Mouse (Mus musculus) forebrain, embryonic 16.5 days (tissue): ENCODE data around the gene Gapvd1. TPM values are rescaled to one million over a fixed set of nuclear protein-coding genes. Genes with fewer than 3 reads are reported as not detected.
"Not testable (repeated sequence)": the region's sequence is repeated elsewhere in the genome, so short reads cannot be mapped to it uniquely, and the experiment has no call there.

Source experiments
- ATAC-seq: fragments of 200-750 bp; cut with Nextera tagmentation; 2 replicates; pipeline ENCODE4 v1.8.0; 2017; ENCODE audit warnings: mild to moderate bottlenecking, moderate library complexity
- H3K27ac ChIP-seq: fragments of 300-500 bp; sonication (generic); 2 replicates; pipeline ENCODE4 v1.5.1; 2014; ENCODE audit warnings: low read length, control low read depth
- H3K27me3 ChIP-seq: fragments of 300-500 bp; sonication (generic); replicated peaks from 2 replicates; pipeline ENCODE4 v1.6.1; 2014; ENCODE audit warnings: low read length; ENCODE audit not compliant: control insufficient read depth, insufficient read depth
- H3K36me3 ChIP-seq: fragments of 300-500 bp; sonication (generic); 2 replicates; pipeline ENCODE4 v1.6.1; 2014; ENCODE audit not compliant: control insufficient read depth, insufficient read depth
- H3K4me1 ChIP-seq: fragments of 300-500 bp; sonication (generic); replicated peaks from 2 replicates; pipeline ENCODE4 v1.6.1; 2014; ENCODE audit warnings: low read length; ENCODE audit not compliant: control insufficient read depth, insufficient read depth
- H3K4me2 ChIP-seq: fragments of 300-500 bp; sonication (generic); 2 replicates; pipeline ENCODE4 v1.6.1; 2014; ENCODE audit warnings: mild to moderate bottlenecking, low read length, control low read depth
- H3K4me3 ChIP-seq: fragments of 300-500 bp; sonication (generic); replicated peaks from 2 replicates; pipeline ENCODE4 v1.5.1; 2014; ENCODE audit warnings: mild to moderate bottlenecking, low read length, control low read depth
- H3K9ac ChIP-seq: fragments of 300-500 bp; sonication (generic); replicated peaks from 2 replicates; pipeline ENCODE4 v1.6.1; 2014; ENCODE audit warnings: low read depth, low read length, control low read depth
- H3K9me3 ChIP-seq: fragments of 300-500 bp; sonication (generic); 2 replicates; pipeline ENCODE4 v1.6.1; 2016; ENCODE audit warnings: low read length; ENCODE audit not compliant: control insufficient read depth
- WGBS: fragments of 180-500 bp; shearing (Covaris S2); extraction: QIAGEN DNeasy Blood & Tissue Kit; methylation state at CpG from one replicate; pipeline ENCODE4 v1.1.7; 2014; 5-methylcytosine and 5-hydroxymethylcytosine counted together
- polyA plus RNA-seq: library from polyadenylated mRNA; unstranded; fragments of >200 nt; fragmentation: Nextera tagmentation; extraction: Ambion mirVana; gene quantifications from 2 replicates; pipeline ENCODE4 v1.2.1, GENCODE M21; 2015

The Gapvd1 gene
- polyA plus RNA-seq, 1 experiment from 2014 or later: 126 TPM

GRCm38 (mm10) chr2:34795426-34795825, 40.4 kb upstream of the Gapvd1 start:
- Histone ChIP-seq H3K9ac (no peak overlapping the region), H3K9me3 (no peaks in the 10 kb centered on the region), H3K4me1 (peaks cover 8% of the 10 kb centered on the region), H3K36me3 (no peaks in the 10 kb centered on the region), H3K27me3 (no peaks in the 10 kb centered on the region), H3K27ac (no peak overlapping the region), H3K4me2 (no peak overlapping the region), H3K4me3 (no peak overlapping the region)
- WGBS: 94% methylated on average over 7 of the region's 7 CpGs
- ATAC-seq: no peak

GRCm38 (mm10) chr2:34794511-34794910, 39.5 kb upstream of the Gapvd1 start:
- H3K27me3 ChIP-seq: no peaks in the 10 kb centered on the region
- H3K4me2 ChIP-seq: no peak overlapping the region
- WGBS: 98% methylated on average over 2 of the region's 2 CpGs
- no peak for ATAC-seq
- H3K4me3 ChIP-seq: no peak overlapping the region
- H3K27ac ChIP-seq: no peak overlapping the region
- peaks cover 5% of the 10 kb centered on the region for H3K4me1 ChIP-seq
- H3K36me3 ChIP-seq: no peaks in the 10 kb centered on the region
- no peak overlapping the region for H3K9ac ChIP-seq
- H3K9me3 ChIP-seq: no peaks in the 10 kb centered on the region

GRCm38 (mm10) chr2:34792543-34792942, 37.5 kb upstream of the Gapvd1 start:
- not testable (repeated sequence) for H3K9ac ChIP-seq, H3K4me2 ChIP-seq, H3K27ac ChIP-seq, ATAC-seq, H3K4me3 ChIP-seq, H3K9me3 ChIP-seq, H3K36me3 ChIP-seq, H3K27me3 ChIP-seq, H3K4me1 ChIP-seq
- 81% methylated on average over 2 of the region's 2 CpGs for WGBS

- no peak overlapping the region for H3K4me3 ChIP-seq
- H3K27me3 ChIP-seq: no peaks in the 10 kb centered on the region
- no peaks in the 10 kb centered on the region for H3K4me1 ChIP-seq
- 92% methylated on average over 8 of the region's 8 CpGs for WGBS
- ATAC-seq: no peak
- no peak overlapping the region for H3K4me2 ChIP-seq
- no peak overlapping the region for H3K9ac ChIP-seq
- H3K27ac ChIP-seq: no peak overlapping the region
- peaks cover under 1% of the 10 kb centered on the region; the same call in 1 of the 2 replicates for H3K36me3 ChIP-seq
- no peaks in the 10 kb centered on the region for H3K9me3 ChIP-seq
Observed at GRCm38 (mm10) chr2:34790282-34790681, 35.2 kb upstream of the Gapvd1 start.

GRCm38 (mm10) chr2:34784085-34784484, 29.1 kb upstream of the Gapvd1 start:
- no peak overlapping the region for H3K9ac ChIP-seq
- ATAC-seq: no peak
- H3K27me3 ChIP-seq: no peaks in the 10 kb centered on the region
- no peaks in the 10 kb centered on the region for H3K4me1 ChIP-seq
- peaks cover 17% of the 10 kb centered on the region for H3K36me3 ChIP-seq
- H3K9me3 ChIP-seq: no peaks in the 10 kb centered on the region
- H3K27ac ChIP-seq: no peak overlapping the region
- WGBS: 70% methylated on average over 2 of the region's 2 CpGs
- no peak overlapping the region for H3K4me2 ChIP-seq
- no peak overlapping the region for H3K4me3 ChIP-seq

- Histone ChIP-seq H3K36me3 (peaks cover 17% of the 10 kb centered on the region), H3K9ac (no peak overlapping the region), H3K4me3 (no peak overlapping the region), H3K27ac (no peak overlapping the region), H3K9me3 (no peaks in the 10 kb centered on the region), H3K27me3 (no peaks in the 10 kb centered on the region), H3K4me2 (no peak overlapping the region), H3K4me1 (no peaks in the 10 kb centered on the region)
- no peak for ATAC-seq
- WGBS: 91% methylated on average over 14 of the region's 14 CpGs
Observed at GRCm38 (mm10) chr2:34783064-34784020, 28.3 kb upstream of the Gapvd1 start.

- Histone ChIP-seq H3K36me3 (peaks cover 35% of the 10 kb centered on the region), H3K4me2 (0 out of 2 replicates have a peak overlapping the region, but pooled peaks have one; percentile 15), H3K9me3 (no peaks in the 10 kb centered on the region), H3K4me1 (peaks cover 44% of the 10 kb centered on the region), H3K27ac (no peak overlapping the region), H3K4me3 (no peak overlapping the region), H3K9ac (no peak overlapping the region), H3K27me3 (no peaks in the 10 kb centered on the region)
- no peak for ATAC-seq
- 46% methylated on average over 1 of the region's 1 CpGs for WGBS
Observed at GRCm38 (mm10) chr2:34777237-34777868, 22.3 kb upstream of the Gapvd1 start.

GRCm38 (mm10) chr2:34774493-34774892, 19.5 kb upstream of the Gapvd1 start:
- Histone ChIP-seq H3K36me3 (peaks cover 31% of the 10 kb centered on the region), H3K4me3 (no peak overlapping the region)
- WGBS: 90% methylated on average over 6 of the region's 6 CpGs

GRCm38 (mm10) chr2:34773673-34774072, 18.6 kb upstream of the Gapvd1 start:
- 92% methylated on average over 4 of the region's 4 CpGs for WGBS

More at GRCm38 (mm10) chr2:34774493-34774892, 19.5 kb upstream of the Gapvd1 start:
- no peak overlapping the region for H3K9ac ChIP-seq
- H3K9me3 ChIP-seq: no peaks in the 10 kb centered on the region
- H3K4me1 ChIP-seq: peaks cover 51% of the 10 kb centered on the region
- ATAC-seq: no peak
- H3K4me2 ChIP-seq: no peak overlapping the region
- H3K27me3 ChIP-seq: no peaks in the 10 kb centered on the region
- no peak overlapping the region for H3K27ac ChIP-seq

More at GRCm38 (mm10) chr2:34773673-34774072, 18.6 kb upstream of the Gapvd1 start:
- Histone ChIP-seq H3K4me1 (peaks cover 51% of the 10 kb centered on the region), H3K27ac (no peak overlapping the region), H3K9ac (no peak overlapping the region), H3K9me3 (no peaks in the 10 kb centered on the region), H3K27me3 (no peaks in the 10 kb centered on the region), H3K36me3 (peaks cover 31% of the 10 kb centered on the region), H3K4me2 (peak overlapping the region; percentile 67), H3K4me3 (no peak overlapping the region)
- no peak for ATAC-seq
